Mouse (Mus musculus) hindbrain, embryonic 16.5 days (tissue): ENCODE measurements around the gene Tbc1d20. TPM values are rescaled to one million over a fixed set of nuclear protein-coding genes. Genes with fewer than 3 reads are reported as not detected.

Experiments used
- ATAC-seq: fragments of 200-750 bp; cut with Nextera tagmentation; 2 replicates; pipeline ENCODE4 v1.8.0; 2017; ENCODE audit warnings: moderate TSS enrichment, moderate library complexity
- H3K27ac ChIP-seq: fragments of 300-500 bp; sonication (generic); 2 replicates; pipeline ENCODE4 v1.5.1; 2014; ENCODE audit warnings: low read depth, mild to moderate bottlenecking, control low read depth, low read length, moderate library complexity
- H3K27me3 ChIP-seq: fragments of 300-500 bp; sonication (generic); replicated peaks from 2 replicates; pipeline ENCODE4 v1.6.1; 2014; ENCODE audit warnings: low read length; ENCODE audit not compliant: control insufficient read depth, insufficient read depth
- H3K36me3 ChIP-seq: fragments of 300-500 bp; sonication (generic); 2 replicates; pipeline ENCODE4 v1.6.1; 2014; ENCODE audit warnings: mild to moderate bottlenecking, low read length, moderate library complexity, mixed read lengths; ENCODE audit not compliant: control insufficient read depth, insufficient read depth
- H3K4me1 ChIP-seq: fragments of 300-500 bp; sonication (generic); 2 replicates; pipeline ENCODE4 v1.6.1; 2014; ENCODE audit warnings: low read depth, low read length; ENCODE audit not compliant: control insufficient read depth, insufficient read depth
- H3K4me2 ChIP-seq: fragments of 300-500 bp; sonication (generic); 2 replicates; pipeline ENCODE4 v1.6.1; 2014; ENCODE audit warnings: mild to moderate bottlenecking, low read length, control low read depth, moderate library complexity
- H3K4me3 ChIP-seq: fragments of 300-500 bp; sonication (generic); 2 replicates; pipeline ENCODE4 v1.5.1; 2014; ENCODE audit warnings: mild to moderate bottlenecking, low read length, control low read depth, moderate library complexity
- H3K9ac ChIP-seq: fragments of 300-500 bp; sonication (generic); 2 replicates; pipeline ENCODE4 v1.6.1; 2014; ENCODE audit warnings: low read depth, mild to moderate bottlenecking, control low read depth, low read length, moderate library complexity
- H3K9me3 ChIP-seq: fragments of 300-500 bp; sonication (generic); 2 replicates; pipeline ENCODE4 v1.6.1; 2014; ENCODE audit warnings: mild to moderate bottlenecking, low read length, moderate library complexity; ENCODE audit not compliant: control insufficient read depth
- WGBS: fragments of 180-500 bp; shearing (Covaris S2); extraction: QIAGEN DNeasy Blood & Tissue Kit; methylation state at CpG from one replicate; pipeline ENCODE4 v1.1.7; 2014; 5-methylcytosine and 5-hydroxymethylcytosine counted together
- polyA plus RNA-seq: library from polyadenylated mRNA; unstranded; fragments of >200 nt; fragmentation: Nextera tagmentation; extraction: Ambion mirVana; gene quantifications from 2 replicates; pipeline ENCODE4 v1.2.1, GENCODE M21; 2015

Tbc1d20 gene
- polyA plus RNA-seq, 1 experiment from 2014 or later, result 31.2 TPM

DNA sequence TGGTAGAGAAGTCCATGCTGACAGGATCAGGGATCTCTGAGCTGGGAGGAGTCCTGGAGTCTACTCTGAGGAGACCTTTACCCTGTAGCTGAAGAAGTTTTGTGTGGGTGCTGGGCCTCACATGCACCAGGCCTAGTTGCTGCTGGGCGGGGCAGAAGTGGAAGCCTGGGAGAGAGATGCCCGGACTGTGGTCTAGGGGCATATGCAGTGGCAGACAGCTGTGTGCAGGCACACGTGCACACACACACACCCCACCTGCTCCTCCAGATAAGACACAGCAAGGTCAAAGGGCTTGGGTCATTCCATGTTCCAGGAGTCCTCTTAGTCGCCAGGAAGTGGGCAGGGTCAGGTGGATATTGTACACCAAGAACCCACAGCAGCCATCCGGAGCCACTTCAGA is 66.0 kb downstream of the Tbc1d20 start:
- no peaks in the 10 kb centered on the region for H3K27me3 ChIP-seq
- H3K36me3 ChIP-seq, result no peaks in the 10 kb centered on the region
- no peak for ATAC-seq
- no peak overlapping the region for H3K4me2 ChIP-seq
- no peak overlapping the region for H3K4me3 ChIP-seq
- peaks cover 3% of the 10 kb centered on the region; the same call in 1 of the 2 replicates for H3K4me1 ChIP-seq
- no peak overlapping the region for H3K9ac ChIP-seq
- H3K9me3 ChIP-seq, result no peaks in the 10 kb centered on the region
- no peak overlapping the region for H3K27ac ChIP-seq
- 75% methylated on average over 5 of the region's 5 CpGs for WGBS

DNA sequence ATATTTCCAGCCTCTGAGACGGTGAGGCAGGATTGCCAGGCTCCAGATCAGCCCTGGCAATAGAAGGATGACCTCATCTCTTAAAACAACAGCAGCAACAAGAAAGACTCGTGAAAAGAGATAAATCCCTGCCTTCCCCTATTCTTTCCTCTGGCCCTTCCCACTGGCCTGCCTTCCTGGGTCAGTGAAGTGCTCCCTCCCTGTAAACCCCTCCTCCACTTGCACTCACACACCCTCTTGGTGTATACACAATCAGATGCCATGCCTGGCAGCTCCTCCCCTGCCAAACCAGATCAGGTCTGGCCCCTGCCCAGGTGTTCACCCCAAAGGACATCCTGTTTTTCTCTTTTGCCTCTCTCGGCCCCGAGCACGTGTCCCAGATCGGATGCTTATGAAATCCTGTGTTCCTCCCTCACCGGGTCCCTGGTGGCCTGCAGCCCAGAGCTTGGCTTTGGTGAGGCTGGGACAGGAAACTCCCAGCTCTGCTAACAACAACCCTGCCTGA is 66.7 kb downstream of the Tbc1d20 start:
- no peak overlapping the region for H3K4me3 ChIP-seq
- WGBS, result 62% methylated on average over 7 of the region's 7 CpGs
- no peaks in the 10 kb centered on the region for H3K27me3 ChIP-seq
- no peak for ATAC-seq
- H3K9me3 ChIP-seq, result no peaks in the 10 kb centered on the region
- no peak overlapping the region for H3K9ac ChIP-seq
- H3K27ac ChIP-seq, result no peak overlapping the region
- H3K4me1 ChIP-seq, result peaks cover 3% of the 10 kb centered on the region; the same call in 1 of the 2 replicates
- H3K36me3 ChIP-seq, result no peaks in the 10 kb centered on the region
- H3K4me2 ChIP-seq, result no peak overlapping the region

DNA sequence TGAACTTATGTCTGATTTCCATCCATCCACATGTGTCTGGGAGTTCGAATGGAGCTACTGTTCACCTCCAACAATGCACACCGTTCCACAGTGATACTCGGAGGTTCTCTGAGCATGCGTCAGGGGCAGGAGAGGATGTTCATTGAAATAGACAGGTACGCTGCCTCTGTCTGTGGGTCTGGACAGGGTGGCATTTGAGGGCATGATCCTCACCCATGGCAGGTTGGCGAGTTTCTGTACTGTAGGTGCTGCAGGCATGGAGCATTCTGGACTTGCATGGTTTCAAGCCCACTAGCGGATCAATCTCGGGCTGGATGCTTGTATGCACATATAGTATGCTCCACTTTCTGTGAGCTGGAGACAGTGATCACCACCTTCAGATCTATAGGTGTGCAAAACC is 67.6 kb downstream of the Tbc1d20 start:
- Histone ChIP-seq H3K4me2 (no peak overlapping the region), H3K9ac (no peak overlapping the region), H3K27me3 (no peaks in the 10 kb centered on the region), H3K27ac (no peak overlapping the region), H3K9me3 (no peaks in the 10 kb centered on the region), H3K4me3 (no peak overlapping the region), H3K4me1 (peaks cover 3% of the 10 kb centered on the region; the same call in 1 of the 2 replicates), H3K36me3 (no peaks in the 10 kb centered on the region)
- ATAC-seq, result no peak
- 92% methylated on average over 8 of the region's 8 CpGs for WGBS

Other genes starting within 250 kb of the Tbc1d20 start
- 7.6 and 8.0 TPM in 2 replicates for gene Scrt2, start 212.3 kb upstream of the Tbc1d20 start, polyA plus RNA-seq
- 28.6 and 32.1 TPM in 2 replicates for gene Srxn1, start 188.3 kb upstream of the Tbc1d20 start, polyA plus RNA-seq
- 1.3 TPM in 2 replicates for gene Tcf15, start 150.3 kb upstream of the Tbc1d20 start, polyA plus RNA-seq
- gene Csnk2a1, start 67.0 kb upstream of the Tbc1d20 start, polyA plus RNA-seq, result 91.0 and 93.6 TPM in 2 replicates
- gene Rbck1, start 38.8 kb downstream of the Tbc1d20 start, polyA plus RNA-seq, result 92.1 and 100 TPM in 2 replicates
- gene Trib3, start 50.2 kb downstream of the Tbc1d20 start, polyA plus RNA-seq, result 2.1 and 2.2 TPM in 2 replicates
- gene Nrsn2, start 82.8 kb downstream of the Tbc1d20 start, polyA plus RNA-seq, result 72.0 and 74.0 TPM in 2 replicates
- gene Sox12, start 104.2 kb downstream of the Tbc1d20 start, polyA plus RNA-seq, result 10.5 and 11.8 TPM in 2 replicates
- 12.5 and 13.8 TPM in 2 replicates for gene Zcchc3, start 121.2 kb downstream of the Tbc1d20 start, polyA plus RNA-seq
- gene 6820408C15Rik, start 121.8 kb downstream of the Tbc1d20 start, polyA plus RNA-seq, result 3.1 and 4.1 TPM in 2 replicates
- gene Defb23, start 170.8 kb downstream of the Tbc1d20 start, polyA plus RNA-seq, result not detected in 2 replicates
- not detected in 2 replicates for gene Defb20, start 183.2 kb downstream of the Tbc1d20 start, polyA plus RNA-seq
- gene Defb22, start 196.3 kb downstream of the Tbc1d20 start, polyA plus RNA-seq, result not detected in 2 replicates
- not detected in 2 replicates for gene Defb26, start 217.9 kb downstream of the Tbc1d20 start, polyA plus RNA-seq
- gene Defb28, start 224.4 kb downstream of the Tbc1d20 start, polyA plus RNA-seq, result not detected in 2 replicates
- gene Defb29, start 246.3 kb downstream of the Tbc1d20 start, polyA plus RNA-seq, result not detected in 2 replicates